Mouse (Mus musculus): Measurements from ENCODE around the gene Glb1. TPM values are rescaled to one million over a fixed set of nuclear protein-coding genes. Genes with fewer than 3 reads are reported as not detected.
A peak's percentile ranks its signal among the peaks of the same experiment; 100 is the strongest.

Glb1 gene
- polyA plus RNA-seq, 1 experiment from 2014 or later, result 81.0 TPM

DNA sequence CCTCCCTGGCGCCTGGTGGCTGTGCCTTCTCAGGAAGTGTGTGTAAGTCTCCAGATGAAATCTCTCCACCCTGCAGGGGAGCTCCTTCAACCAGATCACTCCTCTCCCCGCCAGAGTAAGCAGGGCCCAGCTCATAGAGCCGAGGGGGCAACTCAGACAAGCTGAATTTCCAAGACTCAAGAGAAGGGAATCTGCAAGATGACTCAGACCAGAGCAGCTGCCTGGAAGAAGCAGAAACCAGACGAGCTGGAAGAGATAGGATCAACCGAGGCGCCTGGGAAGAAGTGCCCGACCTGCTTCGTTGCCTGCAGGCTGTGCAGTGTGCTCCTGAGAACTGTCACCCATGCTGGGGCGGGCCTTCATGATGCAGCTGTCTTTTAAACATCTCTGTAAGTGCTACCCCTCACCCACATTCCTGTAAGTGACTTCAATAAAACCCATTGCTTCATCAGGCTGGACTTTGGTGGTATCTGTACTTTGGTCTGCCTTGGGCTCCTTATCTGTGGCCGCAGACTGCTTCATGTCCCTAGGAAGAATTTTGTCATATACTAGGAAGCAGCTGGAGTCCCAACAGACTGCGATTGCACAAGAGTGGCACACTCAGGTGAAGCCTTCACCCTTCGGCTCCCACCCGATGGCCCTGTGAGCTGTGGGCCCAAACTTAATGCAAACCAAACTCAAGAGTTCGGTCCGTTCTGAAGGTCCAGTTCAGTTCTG lies 102.0 kb downstream of the Glb1 start:
- H3K4me1 ChIP-seq (ENCODE audit: insufficient read depth, low read length), result no peaks in the 10 kb centered on the region
- 65% methylated on average over 15 of the region's 15 CpGs for WGBS
- no peak overlapping the region for H3K4me2 ChIP-seq (replicated peaks; ENCODE audit: low read depth, low read length)
- no peak overlapping the region for H3K27ac ChIP-seq (ENCODE audit: low read length)
- no peak overlapping the region for H3K9ac ChIP-seq (replicated peaks; ENCODE audit: low read length)
- H3K36me3 ChIP-seq (ENCODE audit: insufficient read depth, low read length), result no peaks in the 10 kb centered on the region
- peaks cover 5% of the 10 kb centered on the region; the same call in 1 of the 2 replicates for H3K27me3 ChIP-seq (ENCODE audit: insufficient read depth, low read length)
- H3K9me3 ChIP-seq (ENCODE audit: low read length), result peaks cover 1% of the 10 kb centered on the region; the same call in 1 of the 2 replicates
- peak; percentile 52; the same call in 1 of the 2 replicates for ATAC-seq (ENCODE audit: low FRiP score, low TSS enrichment)
- no peak overlapping the region for H3K4me3 ChIP-seq (ENCODE audit: low read length)

DNA sequence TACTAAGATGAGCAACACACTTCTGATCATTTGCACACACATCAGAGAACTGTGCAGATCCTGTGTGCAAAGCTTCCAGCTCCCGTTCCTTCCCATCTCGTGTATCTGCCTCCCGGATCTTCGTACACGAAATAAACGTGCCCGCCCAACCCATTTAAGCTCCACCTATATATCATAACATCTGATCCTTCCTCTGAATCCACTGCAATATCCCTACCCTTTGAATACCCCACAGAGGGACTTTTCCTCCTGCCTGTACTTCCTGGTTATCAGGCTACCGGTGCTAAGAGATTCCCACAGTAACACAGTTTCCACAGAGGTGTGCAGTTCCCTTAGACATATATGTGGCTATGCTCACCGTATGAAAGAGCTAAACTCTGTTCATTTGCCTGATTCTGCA lies 103.9 kb downstream of the Glb1 start, which contains the start of gene Ccr4:
Ccr4 (minus strand) TSS at position 101 of the 400 bp plus-strand sequence.
- Histone ChIP-seq H3K4me1 (ENCODE audit: insufficient read depth, low read length) (no peaks in the 10 kb centered on the region), H3K27ac (ENCODE audit: low read length) (no peak within 1 kb of the TSS), H3K4me2 (replicated peaks; ENCODE audit: low read depth, low read length) (no peak within 1 kb of the TSS), H3K9ac (replicated peaks; ENCODE audit: low read length) (no peak within 1 kb of the TSS), H3K4me3 (ENCODE audit: low read length) (no peak within 1 kb of the TSS), H3K27me3 (ENCODE audit: insufficient read depth, low read length) (0 out of 2 replicates have a peak, but pooled peaks cover 1% of the 10 kb centered on the region), H3K36me3 (ENCODE audit: insufficient read depth, low read length) (peaks cover 11% of the 10 kb centered on the region; the same call in 1 of the 2 replicates), H3K9me3 (ENCODE audit: low read length) (peaks cover 14% of the 10 kb centered on the region)
- no peak for ATAC-seq (ENCODE audit: low FRiP score, low TSS enrichment)
- 89% methylated on average over 9 of the region's 9 CpGs for WGBS

DNA sequence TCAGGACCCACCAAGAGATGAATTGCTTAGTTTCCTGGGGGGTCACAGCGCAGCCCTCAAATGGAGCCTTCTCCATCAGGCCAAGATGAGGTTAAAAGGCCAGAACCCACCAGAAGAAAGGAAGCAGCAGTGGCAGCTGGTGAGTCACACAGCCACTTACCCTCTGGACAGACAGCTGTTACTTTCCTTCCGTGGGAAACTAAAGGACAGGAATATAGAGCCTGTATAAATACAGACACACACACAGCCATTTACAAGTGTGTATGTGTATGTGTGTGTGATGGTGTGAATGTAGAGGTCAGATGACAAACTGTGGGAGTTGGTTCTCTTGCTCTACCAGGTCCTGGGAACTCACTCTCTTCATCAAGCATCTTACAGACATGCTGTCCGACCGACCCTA lies 105.7 kb downstream of the Glb1 start:
- Histone ChIP-seq H3K36me3 (ENCODE audit: insufficient read depth, low read length) (peaks cover 15% of the 10 kb centered on the region), H3K9me3 (ENCODE audit: low read length) (peaks cover 23% of the 10 kb centered on the region), H3K27me3 (ENCODE audit: insufficient read depth, low read length) (no peaks in the 10 kb centered on the region), H3K9ac (replicated peaks; ENCODE audit: low read length) (no peak overlapping the region), H3K4me1 (ENCODE audit: insufficient read depth, low read length) (no peaks in the 10 kb centered on the region), H3K27ac (ENCODE audit: low read length) (no peak overlapping the region), H3K4me2 (replicated peaks; ENCODE audit: low read depth, low read length) (no peak overlapping the region), H3K4me3 (ENCODE audit: low read length) (no peak overlapping the region)
- 61% methylated on average over 4 of the region's 4 CpGs for WGBS
- ATAC-seq (ENCODE audit: low FRiP score, low TSS enrichment), result no peak

DNA sequence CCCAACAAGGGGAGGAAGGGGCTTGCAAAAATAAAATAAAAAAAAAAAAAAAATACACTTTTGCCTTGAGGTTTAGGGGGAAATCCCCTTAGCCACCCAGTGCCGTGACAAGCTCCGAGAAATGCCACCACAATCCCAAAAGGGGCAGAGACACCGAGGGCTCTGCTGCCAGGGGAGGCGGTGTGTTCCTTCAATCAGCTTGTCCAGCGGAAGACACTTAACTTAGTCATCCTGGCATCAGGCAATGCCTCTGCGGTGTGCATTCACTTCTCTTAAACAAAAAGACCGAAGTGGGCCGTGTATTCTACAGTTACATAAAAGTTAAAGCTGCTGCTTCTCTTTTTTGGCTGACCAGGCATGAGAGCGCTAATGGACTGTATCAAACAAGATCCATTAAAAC lies 106.5 kb downstream of the Glb1 start:
- Histone ChIP-seq H3K9ac (replicated peaks; ENCODE audit: low read length) (no peak overlapping the region), H3K27ac (ENCODE audit: low read length) (no peak overlapping the region), H3K9me3 (ENCODE audit: low read length) (peaks cover 30% of the 10 kb centered on the region), H3K4me2 (replicated peaks; ENCODE audit: low read depth, low read length) (no peak overlapping the region), H3K36me3 (ENCODE audit: insufficient read depth, low read length) (peaks cover 22% of the 10 kb centered on the region), H3K27me3 (ENCODE audit: insufficient read depth, low read length) (no peaks in the 10 kb centered on the region), H3K4me3 (ENCODE audit: low read length) (no peak overlapping the region), H3K4me1 (ENCODE audit: insufficient read depth, low read length) (no peaks in the 10 kb centered on the region)
- WGBS, result 84% methylated on average over 9 of the region's 9 CpGs
- no peak for ATAC-seq (ENCODE audit: low FRiP score, low TSS enrichment)

DNA sequence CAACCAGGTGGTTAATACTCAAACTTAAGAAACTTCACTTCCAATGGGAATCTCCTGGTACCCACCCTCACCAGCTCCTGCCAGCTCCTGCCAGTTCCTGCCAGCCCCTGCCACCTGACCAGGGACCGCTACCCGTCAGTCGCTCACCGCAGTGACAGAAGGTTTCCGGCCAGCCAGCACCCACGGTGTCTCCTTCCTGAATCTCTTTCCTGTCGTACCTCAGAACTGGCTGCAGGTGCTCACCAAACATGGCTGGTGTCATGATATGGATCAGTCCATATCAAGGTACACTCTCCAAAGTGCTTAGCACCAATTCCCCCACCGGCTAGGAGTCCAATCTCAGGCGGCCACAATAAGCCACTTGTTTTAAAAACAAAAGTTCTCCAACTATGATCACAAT lies 108.9 kb downstream of the Glb1 start:
- Histone ChIP-seq H3K4me3 (ENCODE audit: low read length) (no peak overlapping the region), H3K9ac (replicated peaks; ENCODE audit: low read length) (no peak overlapping the region), H3K4me1 (ENCODE audit: insufficient read depth, low read length) (no peaks in the 10 kb centered on the region), H3K36me3 (ENCODE audit: insufficient read depth, low read length) (peaks cover 44% of the 10 kb centered on the region), H3K27me3 (ENCODE audit: insufficient read depth, low read length) (no peaks in the 10 kb centered on the region), H3K27ac (ENCODE audit: low read length) (no peak overlapping the region), H3K9me3 (ENCODE audit: low read length) (peaks cover 48% of the 10 kb centered on the region), H3K4me2 (replicated peaks; ENCODE audit: low read depth, low read length) (no peak overlapping the region)
- 95% methylated on average over 9 of the region's 9 CpGs for WGBS
- ATAC-seq (ENCODE audit: low FRiP score, low TSS enrichment), result no peak

DNA sequence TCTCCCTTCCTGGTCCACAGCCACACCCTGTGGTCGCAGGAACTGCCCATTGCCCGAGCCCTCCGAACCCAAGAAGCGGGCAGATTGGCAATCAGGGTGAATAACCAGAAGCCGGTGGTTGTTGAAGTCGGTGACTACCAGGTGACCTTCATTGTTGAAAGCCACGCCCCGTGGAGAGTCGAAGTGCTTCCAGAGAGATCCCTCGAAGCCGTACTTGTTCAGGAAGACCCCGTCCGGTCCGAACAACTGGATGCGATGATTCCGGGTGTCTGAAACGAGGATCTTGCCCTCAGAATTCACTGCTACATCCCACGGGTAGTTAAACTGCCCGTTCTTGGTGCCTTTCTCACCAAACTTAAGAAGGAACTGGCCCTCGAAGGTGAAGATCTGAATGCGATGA lies 112.0 kb downstream of the Glb1 start:
- 98% methylated on average over 21 of the region's 21 CpGs for WGBS
- Histone ChIP-seq H3K9ac (replicated peaks; ENCODE audit: low read length) (no peak overlapping the region), H3K4me2 (replicated peaks; ENCODE audit: low read depth, low read length) (no peak overlapping the region), H3K27me3 (ENCODE audit: insufficient read depth, low read length) (no peaks in the 10 kb centered on the region), H3K4me3 (ENCODE audit: low read length) (no peak overlapping the region), H3K4me1 (ENCODE audit: insufficient read depth, low read length) (peaks cover 6% of the 10 kb centered on the region; the same call in 1 of the 2 replicates), H3K9me3 (ENCODE audit: low read length) (peaks cover 47% of the 10 kb centered on the region), H3K36me3 (ENCODE audit: insufficient read depth, low read length) (peaks cover 44% of the 10 kb centered on the region), H3K27ac (ENCODE audit: low read length) (no peak overlapping the region)
- no peak for ATAC-seq (ENCODE audit: low FRiP score, low TSS enrichment)

DNA sequence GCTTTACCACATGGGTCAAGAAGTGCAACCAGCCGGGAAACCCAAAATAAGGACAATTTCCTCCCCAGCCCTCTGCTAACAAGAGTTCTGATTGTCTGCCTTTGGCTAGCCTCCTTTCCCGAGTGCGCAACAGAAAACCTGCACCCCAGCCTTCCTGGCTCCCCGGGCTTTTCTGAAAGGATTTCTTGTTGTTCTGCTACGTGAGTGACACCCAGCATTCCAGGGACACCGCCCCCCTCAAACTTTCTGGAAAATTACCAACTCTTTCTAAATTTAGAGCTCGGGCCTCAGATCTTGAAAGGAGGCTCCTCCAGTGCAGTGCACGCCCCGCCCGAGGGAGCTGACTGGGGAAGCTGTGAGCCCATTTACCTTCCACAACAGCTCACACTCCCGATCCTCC lies 114.5 kb downstream of the Glb1 start, which contains the start of gene C130032M10Rik:
C130032M10Rik (plus strand) TSS at position 334 of the 400 bp plus-strand sequence.
- Histone ChIP-seq H3K4me2 (replicated peaks; ENCODE audit: low read depth, low read length) (no peak within 1 kb of the TSS), H3K4me3 (ENCODE audit: low read length) (no peak within 1 kb of the TSS), H3K9me3 (ENCODE audit: low read length) (peaks cover 29% of the 10 kb centered on the region), H3K9ac (replicated peaks; ENCODE audit: low read length) (no peak within 1 kb of the TSS), H3K27me3 (ENCODE audit: insufficient read depth, low read length) (no peaks in the 10 kb centered on the region), H3K36me3 (ENCODE audit: insufficient read depth, low read length) (peaks cover 33% of the 10 kb centered on the region), H3K4me1 (ENCODE audit: insufficient read depth, low read length) (peaks cover 6% of the 10 kb centered on the region; the same call in 1 of the 2 replicates), H3K27ac (ENCODE audit: low read length) (no peak within 1 kb of the TSS)
- 72% methylated on average over 11 of the region's 11 CpGs for WGBS
- ATAC-seq (ENCODE audit: low FRiP score, low TSS enrichment), result no peak

DNA sequence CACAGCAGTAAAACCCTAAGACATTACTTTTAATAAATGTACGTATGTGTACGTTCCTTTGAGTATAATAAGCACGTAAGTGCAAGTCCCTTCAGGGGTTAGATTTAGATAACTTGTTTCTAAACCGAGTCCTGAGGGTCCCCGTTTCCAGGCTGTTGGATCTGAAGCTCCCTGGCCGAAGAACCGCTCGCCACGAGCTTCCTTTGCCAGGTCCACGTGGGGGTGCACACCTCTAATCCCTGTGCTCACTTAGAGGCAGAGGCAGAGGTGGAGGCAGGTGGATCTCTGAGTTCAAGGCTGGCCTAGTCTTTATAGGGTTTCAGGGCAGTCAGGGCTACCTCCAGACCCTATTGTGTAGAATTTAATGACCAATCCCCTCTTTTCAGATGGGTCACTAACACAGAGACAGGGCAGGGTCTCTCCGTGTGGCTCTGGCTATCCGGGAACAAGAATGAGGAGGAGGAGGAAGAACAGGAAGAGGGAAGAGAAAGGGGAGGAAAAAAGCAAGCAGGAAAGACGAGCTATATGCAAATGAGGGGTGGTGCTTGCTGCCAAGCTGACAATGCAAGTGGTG lies 117.1 kb downstream of the Glb1 start:
- Histone ChIP-seq H3K4me3 (ENCODE audit: low read length) (no peak overlapping the region), H3K27ac (ENCODE audit: low read length) (no peak overlapping the region), H3K4me1 (ENCODE audit: insufficient read depth, low read length) (peaks cover 6% of the 10 kb centered on the region; the same call in 1 of the 2 replicates), H3K27me3 (ENCODE audit: insufficient read depth, low read length) (no peaks in the 10 kb centered on the region), H3K9me3 (ENCODE audit: low read length) (peaks cover 12% of the 10 kb centered on the region), H3K9ac (replicated peaks; ENCODE audit: low read length) (no peak overlapping the region), H3K4me2 (replicated peaks; ENCODE audit: low read depth, low read length) (no peak overlapping the region), H3K36me3 (ENCODE audit: insufficient read depth, low read length) (peaks cover 16% of the 10 kb centered on the region)
- ATAC-seq (ENCODE audit: low FRiP score, low TSS enrichment), result no peak
- WGBS, result 75% methylated on average over 13 of the region's 13 CpGs

DNA sequence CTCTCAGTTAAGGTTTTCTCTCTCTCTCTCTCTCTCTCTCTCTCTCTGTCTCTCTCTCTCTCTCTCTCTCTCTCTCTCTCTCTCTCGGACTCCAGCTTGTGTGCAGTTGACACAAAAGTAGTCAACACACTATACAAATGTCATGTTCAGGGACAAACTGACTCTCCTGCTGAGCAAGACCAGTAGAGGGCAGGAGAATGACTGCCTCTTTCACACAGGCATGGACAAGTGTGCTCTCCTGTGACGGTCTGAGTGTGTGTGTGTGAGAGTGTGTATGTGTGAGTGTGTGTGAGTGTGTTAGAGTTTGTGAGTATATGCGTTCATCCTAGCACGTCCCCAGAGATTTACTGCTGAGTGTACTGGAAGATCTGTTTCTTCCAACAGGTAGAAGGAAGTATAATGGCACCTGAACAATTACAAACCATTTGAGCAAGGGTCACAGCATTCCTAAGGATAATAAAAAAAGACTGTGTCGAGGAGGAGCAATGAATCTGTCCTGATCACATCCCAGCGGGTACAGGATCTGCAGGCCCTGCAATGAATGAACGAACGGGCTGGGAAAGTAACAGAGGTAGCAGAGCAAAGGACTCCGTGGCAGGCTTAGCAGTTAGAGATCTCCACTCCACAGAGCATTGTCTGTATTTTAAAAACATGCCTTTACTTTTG lies 118.1 kb downstream of the Glb1 start:
- peaks cover 6% of the 10 kb centered on the region; the same call in 1 of the 2 replicates for H3K4me1 ChIP-seq (ENCODE audit: insufficient read depth, low read length)
- H3K27ac ChIP-seq (ENCODE audit: low read length), result no peak overlapping the region
- ATAC-seq (ENCODE audit: low FRiP score, low TSS enrichment), result no peak

More for the DNA sequence above, 118.1 kb downstream of the Glb1 start:
- H3K36me3 ChIP-seq (ENCODE audit: insufficient read depth, low read length), result peaks cover 7% of the 10 kb centered on the region
- peaks cover 3% of the 10 kb centered on the region for H3K9me3 ChIP-seq (ENCODE audit: low read length)
- H3K27me3 ChIP-seq (ENCODE audit: insufficient read depth, low read length), result no peaks in the 10 kb centered on the region
- H3K4me2 ChIP-seq (replicated peaks; ENCODE audit: low read depth, low read length), result no peak overlapping the region
- H3K4me3 ChIP-seq (ENCODE audit: low read length), result no peak overlapping the region
- 48% methylated on average over 9 of the region's 9 CpGs for WGBS
- no peak overlapping the region for H3K9ac ChIP-seq (replicated peaks; ENCODE audit: low read length)

Data from kidney, embryonic 16.5 days (tissue).